Mouse (Mus musculus) liver, adult 2 months (tissue): ENCODE results near the gene Usp32. TPM values are rescaled to one million over a fixed set of nuclear protein-coding genes. Genes with fewer than 3 reads are reported as not detected.

Experiments used
- DNase-seq: peaks from one replicate; pipeline ENCODE4 v3.0.0-alpha.2; 2011; ENCODE audit warnings: low read depth, low spot score; ENCODE audit errors: extremely low read depth
- H3K27ac ChIP-seq: fragments of 200-500 bp; replicated peaks from 2 replicates; pipeline ENCODE4 v1.5.1; 2012; ENCODE audit warnings: low read depth, mild to moderate bottlenecking, control low read depth, inconsistent platforms, low read length; ENCODE audit not compliant: insufficient read depth
- H3K27me3 ChIP-seq: fragments of 200-500 bp; 2 replicates; pipeline ENCODE4 v1.6.1; 2012; ENCODE audit warnings: mild to moderate bottlenecking, moderate library complexity, low read length, inconsistent platforms; ENCODE audit not compliant: control insufficient read depth, insufficient read depth
- H3K36me3 ChIP-seq: fragments of 200-500 bp; 2 replicates; pipeline ENCODE4 v1.6.1; 2012; ENCODE audit warnings: low read length, inconsistent platforms; ENCODE audit not compliant: control insufficient read depth, insufficient read depth
- H3K4me1 ChIP-seq: fragments of 200-500 bp; 2 replicates; pipeline ENCODE4 v1.6.1; 2011; ENCODE audit warnings: low read length; ENCODE audit not compliant: control insufficient read depth, insufficient read depth
- H3K4me3 ChIP-seq: fragments of 200-500 bp; 2 replicates; pipeline ENCODE4 v1.5.1; 2011; ENCODE audit warnings: low read depth, mild to moderate bottlenecking, control low read depth, low read length, moderate library complexity; ENCODE audit not compliant: insufficient read depth
- H3K79me2 ChIP-seq: fragments of 200-500 bp; 2 replicates; pipeline ENCODE4 v1.6.1; 2012; ENCODE audit warnings: inconsistent platforms, mild to moderate bottlenecking, low read length, moderate library complexity; ENCODE audit not compliant: control insufficient read depth, insufficient read depth
- H3K9ac ChIP-seq: fragments of 200-500 bp; 2 replicates; pipeline ENCODE4 v1.6.1; 2012; ENCODE audit warnings: low read depth, mild to moderate bottlenecking, control low read depth, inconsistent platforms, low read length
- CTCF ChIP-seq: fragments of 200-500 bp; IDR thresholded peaks from 2 replicates; pipeline ENCODE4 v1.5.1; 2011; ENCODE audit warnings: low read depth, low read length, control low read depth
- POLR2A ChIP-seq: fragments of 200-500 bp; IDR thresholded peaks from 2 replicates; pipeline ENCODE4 v1.6.1; 2011; ENCODE audit warnings: low read length, control low read depth; ENCODE audit not compliant: insufficient read depth; ENCODE audit errors: extremely low read depth
- WGBS: fragments of 180-500 bp; shearing (Covaris S2); methylation state at CpG from one replicate; pipeline ENCODE4 v1.1.7; 2018; 5-methylcytosine and 5-hydroxymethylcytosine counted together
- polyA plus RNA-seq: library from polyadenylated mRNA; depleted of rRNA; stranded (reverse); fragments of >200 nt; gene quantifications from 2 replicates; pipeline ENCODE4 v1.2.3, GENCODE M21; 2012; rRNA removed
- total RNA-seq: library from RNA; depleted of rRNA; stranded (reverse); fragments of >200 nt; gene quantifications from 2 replicates; pipeline ENCODE4 v1.2.3, GENCODE M21; 2014; rRNA removed

The Usp32 gene
- total and polyA plus RNA-seq, 2 experiments, result 3.2 to 28.7 TPM

DNA sequence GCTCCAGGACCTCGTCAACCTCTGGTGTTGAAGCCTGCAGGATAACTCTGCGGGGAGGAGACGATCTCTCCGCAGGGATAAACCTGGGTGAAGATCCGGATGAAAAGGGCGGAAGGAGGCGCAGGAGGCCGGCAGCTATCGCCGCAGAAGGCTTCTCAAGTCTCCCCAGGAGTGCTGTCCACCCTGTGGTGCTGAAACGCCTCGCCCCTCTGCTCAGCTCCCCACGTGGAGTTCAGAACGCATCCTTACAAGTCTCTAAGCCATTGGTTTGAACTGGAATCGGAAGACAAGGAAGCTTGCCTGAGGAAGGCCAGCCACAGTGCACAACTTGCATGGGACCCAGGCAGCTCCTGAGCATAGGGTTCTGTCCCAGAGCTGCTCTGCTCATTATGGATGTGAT, 196.0 kb downstream of the Usp32 start:
- TF ChIP-seq CTCF (no peak), POLR2A (no peak)
- H3K9ac ChIP-seq, result no peak overlapping the region
- H3K27me3 ChIP-seq, result 0 out of 2 replicates have a peak, but pooled peaks cover 3% of the 10 kb centered on the region
- WGBS, result 8% methylated on average over 15 of the region's 15 CpGs
- H3K36me3 ChIP-seq, result no peaks in the 10 kb centered on the region
- DNase-seq, result no peak
- H3K4me1 ChIP-seq, result no peaks in the 10 kb centered on the region
- no peak overlapping the region for H3K27ac ChIP-seq
- no peak overlapping the region for H3K4me3 ChIP-seq
- no peaks in the 10 kb centered on the region for H3K79me2 ChIP-seq

DNA sequence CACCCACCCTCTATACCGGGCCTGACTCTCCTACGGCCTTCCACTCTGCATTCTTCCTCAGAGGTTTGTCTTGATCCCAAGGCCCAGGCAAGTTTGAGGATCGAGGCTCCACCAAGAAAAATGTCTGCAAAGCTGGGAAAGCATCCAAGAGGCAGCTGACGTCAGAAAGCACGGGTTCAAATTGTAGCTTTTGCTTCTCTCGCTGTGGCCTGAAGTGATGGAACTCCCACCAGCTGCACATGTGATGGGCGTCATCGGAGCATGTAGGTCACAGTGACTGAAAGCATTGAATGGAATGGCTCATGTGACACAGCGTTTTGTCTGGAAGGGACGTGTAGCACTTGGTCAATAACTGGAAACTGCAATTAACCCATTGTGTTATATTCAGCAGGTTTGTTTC, 199.8 kb downstream of the Usp32 start:
- no peaks in the 10 kb centered on the region for H3K4me1 ChIP-seq
- H3K4me3 ChIP-seq, result no peak overlapping the region
- H3K27ac ChIP-seq, result no peak overlapping the region
- H3K27me3 ChIP-seq, result 0 out of 2 replicates have a peak, but pooled peaks cover 3% of the 10 kb centered on the region
- no peak for DNase-seq
- 78% methylated on average over 10 of the region's 10 CpGs for WGBS
- TF ChIP-seq CTCF (no peak), POLR2A (no peak)
- H3K36me3 ChIP-seq, result no peaks in the 10 kb centered on the region
- H3K79me2 ChIP-seq, result no peaks in the 10 kb centered on the region
- H3K9ac ChIP-seq, result no peak overlapping the region

DNA sequence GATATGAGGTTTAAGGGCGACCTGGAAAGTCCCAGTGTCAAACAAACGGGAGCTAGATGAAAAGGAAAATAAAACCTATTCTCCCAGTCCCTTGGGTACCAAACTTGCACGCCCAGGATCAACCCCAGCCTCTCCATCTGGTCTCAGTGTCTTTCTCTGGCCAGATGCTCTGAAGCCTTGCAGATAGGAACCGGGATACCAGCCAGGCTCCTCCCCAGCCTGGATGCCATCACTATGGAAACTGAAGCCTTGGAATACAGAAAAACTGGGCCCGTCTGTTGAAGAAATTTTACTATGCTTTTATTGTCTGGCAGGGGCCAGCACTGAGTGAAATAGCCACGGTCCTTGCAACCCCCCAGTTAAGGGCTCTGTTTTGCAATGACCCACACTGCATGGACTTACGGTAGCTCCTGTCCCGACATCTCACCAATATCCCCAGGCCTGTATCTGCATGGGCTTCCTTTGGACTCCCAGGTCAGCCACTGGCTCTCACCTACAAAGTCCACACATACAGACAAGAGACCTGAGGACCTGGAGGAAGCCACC, 200.4 kb downstream of the Usp32 start:
- no peak for DNase-seq
- no peaks in the 10 kb centered on the region for H3K36me3 ChIP-seq
- H3K4me3 ChIP-seq, result no peak overlapping the region
- no peak overlapping the region for H3K9ac ChIP-seq
- H3K27me3 ChIP-seq, result 0 out of 2 replicates have a peak, but pooled peaks cover 3% of the 10 kb centered on the region
- WGBS, result 71% methylated on average over 8 of the region's 8 CpGs
- H3K4me1 ChIP-seq, result no peaks in the 10 kb centered on the region
- TF ChIP-seq CTCF (no peak), POLR2A (no peak)
- no peak overlapping the region for H3K27ac ChIP-seq
- H3K79me2 ChIP-seq, result no peaks in the 10 kb centered on the region

Other genes starting within 250 kb of the Usp32 start
- gene Znhit3, start 223.8 kb downstream of the Usp32 start, total RNA-seq, result 10.0 and 10.3 TPM in 2 replicates
- gene Znhit3, start 223.8 kb downstream of the Usp32 start, polyA plus RNA-seq, result 4.3 and 5.4 TPM in 2 replicates
- gene Car4, start 182.4 kb downstream of the Usp32 start, total RNA-seq, result not detected in 2 replicates
- 0.09 and 0.13 TPM in 2 replicates for gene Car4, start 182.4 kb downstream of the Usp32 start, polyA plus RNA-seq
- not detected in 2 replicates for gene 1700125H20Rik, start 30.2 kb upstream of the Usp32 start, total RNA-seq
- gene 1700125H20Rik, start 30.2 kb upstream of the Usp32 start, polyA plus RNA-seq, result not detected in 2 replicates
- gene Appbp2, start 95.0 kb upstream of the Usp32 start, total RNA-seq, result 10.5 and 11.6 TPM in 2 replicates
- gene Appbp2, start 95.0 kb upstream of the Usp32 start, polyA plus RNA-seq, result 5.2 and 5.5 TPM in 2 replicates
- 2.8 and 3.1 TPM in 2 replicates for gene Ppm1d, start 171.1 kb upstream of the Usp32 start, total RNA-seq
- 1.5 and 1.7 TPM in 2 replicates for gene Ppm1d, start 171.1 kb upstream of the Usp32 start, polyA plus RNA-seq
- 21.4 and 25.4 TPM in 2 replicates for gene Bcas3, start 213.0 kb upstream of the Usp32 start, total RNA-seq
- gene Bcas3, start 213.0 kb upstream of the Usp32 start, polyA plus RNA-seq, result 16.5 and 19.5 TPM in 2 replicates